18 mouse cellular contexts compared by ENCODE assay signal in genomic region chr9:42758682-42759205, GRCm38 (mm10).
DNase-seq lines count a peak whose midpoint lies in the region; ATAC-seq and TF ChIP-seq lines count a peak whose summit lies in the region.
"Had no signal": no experiment of that assay in that cellular context is flagged by ENCODE, and none has a peak within 500 bp of the region (broad histone marks: within the 10 kb centered on the region; RNA-seq: fewer than 3 reads in every experiment).

No protein-coding gene starts in this region.

- ATAC-seq in kidney, embryonic 15.5 days (replicated peaks; ENCODE audit: low FRiP score), result no peak
- ATAC-seq in midbrain, postnatal 0 days (ENCODE audit: low FRiP score), result no peak
- ATAC-seq in midbrain, embryonic 14.5 days (ENCODE audit: low FRiP score, low TSS enrichment), result no peak
- ATAC-seq in stomach, postnatal 0 days (ENCODE audit: low FRiP score, low TSS enrichment), result no peak
- ATAC-seq: forebrain, embryonic 14.5 days; liver, embryonic 12.5 days had no signal

- no peaks in the 10 kb centered on the region for H3K27me3 ChIP-seq in kidney, embryonic 15.5 days
- no peaks in the 10 kb centered on the region for H3K27me3 ChIP-seq in midbrain, postnatal 0 days (ENCODE audit: insufficient read depth, low read length)
- H3K27me3 ChIP-seq in midbrain, embryonic 14.5 days (ENCODE audit: control insufficient read depth, insufficient read depth, low read length), result no peaks in the 10 kb centered on the region
- H3K27me3 ChIP-seq in stomach, postnatal 0 days (ENCODE audit: control insufficient read depth, insufficient read depth, low read length), result no peaks in the 10 kb centered on the region
- H3K27me3 ChIP-seq: hindbrain, embryonic 15.5 days had no signal

- 0 out of 2 replicates have a peak overlapping the region, but pooled peaks have one; percentile 9 for H3K27ac ChIP-seq in kidney, embryonic 15.5 days
- no peak overlapping the region for H3K27ac ChIP-seq in midbrain, postnatal 0 days (ENCODE audit: low read depth, low read length)
- no peak overlapping the region for H3K27ac ChIP-seq in midbrain, embryonic 14.5 days (replicated peaks; ENCODE audit: low read depth, low read length)
- no peak overlapping the region for H3K27ac ChIP-seq in stomach, postnatal 0 days (replicated peaks)
- H3K27ac ChIP-seq: hindbrain, embryonic 15.5 days; liver, embryonic 12.5 days; midbrain, embryonic 10.5 days had no signal

- no peaks in the 10 kb centered on the region for H3K36me3 ChIP-seq in kidney, embryonic 15.5 days
- H3K36me3 ChIP-seq in midbrain, postnatal 0 days (ENCODE audit: insufficient read depth, low read length), result no peaks in the 10 kb centered on the region
- H3K36me3 ChIP-seq in midbrain, embryonic 14.5 days (ENCODE audit: control insufficient read depth, insufficient read depth, low read length), result no peaks in the 10 kb centered on the region
- H3K36me3 ChIP-seq in stomach, postnatal 0 days (ENCODE audit: control insufficient read depth, insufficient read depth, low read length), result no peaks in the 10 kb centered on the region
- H3K36me3 ChIP-seq: hindbrain, embryonic 15.5 days; liver, embryonic 12.5 days; midbrain, embryonic 10.5 days had no signal

- TF ChIP-seq CTCF in midbrain, postnatal 0 days (IDR thresholded peaks at IDR 0.05), result peak; percentile 21; the same call in 1 of the 2 replicates
- TF ChIP-seq CTCF in stomach, postnatal 0 days (IDR thresholded peaks at IDR 0.05; ENCODE audit: low read depth), result peak; percentile 50

- no peak overlapping the region for H3K4me2 ChIP-seq in kidney, embryonic 15.5 days
- H3K4me2 ChIP-seq in midbrain, postnatal 0 days (ENCODE audit: low read depth, low read length, poor library complexity, severe bottlenecking), result no peak overlapping the region
- H3K4me2 ChIP-seq in midbrain, embryonic 14.5 days (ENCODE audit: low read length), result no peak overlapping the region
- no peak overlapping the region for H3K4me2 ChIP-seq in stomach, postnatal 0 days (replicated peaks; ENCODE audit: low read depth)
- H3K4me2 ChIP-seq: hindbrain, embryonic 15.5 days; liver, embryonic 12.5 days had no signal

- no peak for TF ChIP-seq EP300 in stomach, postnatal 0 days (optimal IDR thresholded peaks at IDR 0.05)

- H3K4me1 ChIP-seq in kidney, embryonic 15.5 days, result peaks cover 58% of the 10 kb centered on the region
- 0 out of 2 replicates have a peak, but pooled peaks cover 3% of the 10 kb centered on the region for H3K4me1 ChIP-seq in midbrain, postnatal 0 days (ENCODE audit: insufficient read depth, low read length)
- H3K4me1 ChIP-seq in midbrain, embryonic 14.5 days (ENCODE audit: control insufficient read depth, insufficient read depth, low read length), result 0 out of 2 replicates have a peak, but pooled peaks cover 3% of the 10 kb centered on the region
- H3K4me1 ChIP-seq in stomach, postnatal 0 days (replicated peaks; ENCODE audit: control insufficient read depth, insufficient read depth), result no peaks in the 10 kb centered on the region
- H3K4me1 ChIP-seq: liver, embryonic 12.5 days had no signal

- no peak overlapping the region for H3K4me3 ChIP-seq in kidney, embryonic 15.5 days (replicated peaks)
- no peak overlapping the region for H3K4me3 ChIP-seq in midbrain, postnatal 0 days (ENCODE audit: low read depth, low read length)
- H3K4me3 ChIP-seq in midbrain, embryonic 14.5 days (replicated peaks; ENCODE audit: low read depth, low read length), result no peak overlapping the region
- H3K4me3 ChIP-seq in stomach, postnatal 0 days (ENCODE audit: low read depth, low read length), result no peak overlapping the region
- H3K4me3 ChIP-seq: hindbrain, embryonic 15.5 days; liver, embryonic 12.5 days; midbrain, embryonic 10.5 days had no signal

- WGBS in kidney, embryonic 15.5 days, result 51% methylated on average over 5 of the region's 5 CpGs
- 56% methylated on average over 5 of the region's 5 CpGs for WGBS in midbrain, postnatal 0 days
- WGBS in midbrain, embryonic 14.5 days, result 62% methylated on average over 5 of the region's 5 CpGs
- 54% methylated on average over 5 of the region's 5 CpGs for WGBS in stomach, postnatal 0 days

- no peak overlapping the region for H3K9ac ChIP-seq in kidney, embryonic 15.5 days
- H3K9ac ChIP-seq in midbrain, postnatal 0 days (replicated peaks; ENCODE audit: low read length, poor library complexity, severe bottlenecking), result no peak overlapping the region
- H3K9ac ChIP-seq in midbrain, embryonic 14.5 days (replicated peaks; ENCODE audit: low read length), result no peak overlapping the region
- H3K9ac ChIP-seq in stomach, postnatal 0 days (ENCODE audit: low read length), result no peak overlapping the region
- H3K9ac ChIP-seq: hindbrain, embryonic 15.5 days; liver, embryonic 12.5 days had no signal

- DNase-seq in cerebellum, postnatal 10 days, result peak; percentile 18 to 57
- no peak for DNase-seq in cerebellum, adult 8-10 months
- no peak for DNase-seq in kidney, adult 11 months
- no peak for DNase-seq in midbrain, postnatal 0 days (ENCODE audit: low spot score)
- no peak for DNase-seq in midbrain, embryonic 14.5 days
- no peak for DNase-seq in stomach, postnatal 0 days (ENCODE audit: low spot score)
- DNase-seq in right cerebral cortex, adult 18-20 months, result no peak
- DNase-seq: cerebellum, adult 11 months; gastrocnemius, postnatal 10 days; heart, postnatal 10 days; kidney, postnatal 10 days; layer of hippocampus, adult 9-11 months; thymus, postnatal 4 days had no signal

- H3K9me3 ChIP-seq in kidney, embryonic 15.5 days (replicated peaks), result no peaks in the 10 kb centered on the region
- no peaks in the 10 kb centered on the region for H3K9me3 ChIP-seq in midbrain, postnatal 0 days (ENCODE audit: low read length)
- H3K9me3 ChIP-seq in midbrain, embryonic 14.5 days (ENCODE audit: control insufficient read depth, low read length), result no peaks in the 10 kb centered on the region
- H3K9me3 ChIP-seq in stomach, postnatal 0 days (ENCODE audit: control insufficient read depth, low read length), result no peaks in the 10 kb centered on the region
- H3K9me3 ChIP-seq: hindbrain, embryonic 15.5 days; liver, embryonic 12.5 days; midbrain, embryonic 10.5 days had no signal

Comparison
In these comparisons a context has a peak if more than half of its experiments do, and no peak if none do; other contexts are left out.
1. DNase-seq: peak in cerebellum, postnatal 10 days (2 of 2); none in cerebellum, adult 8-10 months (single experiment), kidney, adult 11 months (single experiment), midbrain, postnatal 0 days (single experiment), midbrain, embryonic 14.5 days (single experiment), stomach, postnatal 0 days (single experiment) and right cerebral cortex, adult 18-20 months (single experiment).